Mouse (Mus musculus) E14TG2a.4 (cell line): ENCODE results near the gene Sgcb.

Experiments
- CTCF ChIP-seq: conservative IDR thresholded peaks from 2 replicates; pipeline ENCODE4 v1.5.1; 2014; ENCODE audit warnings: low read length
- NANOG ChIP-seq: IDR thresholded peaks from 2 replicates; pipeline ENCODE4 v1.6.1; 2014; ENCODE audit warnings: borderline replicate concordance, low read length, mixed read lengths
- POU5F1 ChIP-seq: IDR thresholded peaks from 2 replicates; pipeline ENCODE4 v1.6.1; 2014; ENCODE audit warnings: low read length, borderline replicate concordance

- TF ChIP-seq CTCF = no peak
- TF ChIP-seq POU5F1 = no peak
- TF ChIP-seq NANOG = no peak
These were observed 42.6 kb downstream of the Sgcb start for GRCm38 (mm10) chr5:73604964-73605363.
